Mouse (Mus musculus) forebrain, embryonic 15.5 days (tissue): ENCODE measurements at regions not wholly inside any gene's neighbourhood (a gene's known extent, or its start where the extent isn't known, plus 50 kb on each side); places are given as distances from the start of the nearest gene placed in this dataset.
A peak's percentile ranks its signal among the peaks of the same experiment; 100 is the strongest.

Experiments used
- ATAC-seq: fragments of 200-750 bp; cut with Nextera tagmentation; replicated peaks from 2 replicates; pipeline ENCODE4 v1.8.0; 2017; ENCODE audit warnings: mild to moderate bottlenecking, moderate TSS enrichment, moderate library complexity
- H3K27ac ChIP-seq: fragments of 300-500 bp; sonication (generic); replicated peaks from 2 replicates; pipeline ENCODE4 v1.5.1; 2015; ENCODE audit warnings: mild to moderate bottlenecking, inconsistent platforms
- H3K27me3 ChIP-seq: fragments of 300-500 bp; sonication (generic); 2 replicates; pipeline ENCODE4 v1.6.1; 2015; ENCODE audit warnings: inconsistent platforms
- H3K36me3 ChIP-seq: fragments of 300-500 bp; sonication (generic); 2 replicates; pipeline ENCODE4 v1.6.1; 2015; ENCODE audit warnings: mild to moderate bottlenecking, inconsistent platforms
- H3K4me1 ChIP-seq: fragments of 300-500 bp; sonication (generic); 2 replicates; pipeline ENCODE4 v1.6.1; 2015; ENCODE audit warnings: inconsistent platforms
- H3K4me2 ChIP-seq: fragments of 300-500 bp; sonication (generic); replicated peaks from 2 replicates; pipeline ENCODE4 v1.6.1; 2015; ENCODE audit warnings: mild to moderate bottlenecking, inconsistent platforms
- H3K4me3 ChIP-seq: fragments of 300-500 bp; sonication (generic); 2 replicates; pipeline ENCODE4 v1.5.1; 2015; ENCODE audit warnings: mild to moderate bottlenecking, inconsistent platforms
- H3K9ac ChIP-seq: fragments of 300-500 bp; sonication (generic); replicated peaks from 2 replicates; pipeline ENCODE4 v1.6.1; 2015; ENCODE audit warnings: mild to moderate bottlenecking, inconsistent platforms
- H3K9me3 ChIP-seq: fragments of 300-500 bp; sonication (generic); 2 replicates; pipeline ENCODE4 v1.6.1; 2016; ENCODE audit warnings: inconsistent platforms
- WGBS: fragments of 180-500 bp; shearing (Covaris S2); methylation state at CpG from one replicate; pipeline ENCODE4 v1.1.7; 2015; ENCODE audit warnings: mixed read lengths; 5-methylcytosine and 5-hydroxymethylcytosine counted together

DNA sequence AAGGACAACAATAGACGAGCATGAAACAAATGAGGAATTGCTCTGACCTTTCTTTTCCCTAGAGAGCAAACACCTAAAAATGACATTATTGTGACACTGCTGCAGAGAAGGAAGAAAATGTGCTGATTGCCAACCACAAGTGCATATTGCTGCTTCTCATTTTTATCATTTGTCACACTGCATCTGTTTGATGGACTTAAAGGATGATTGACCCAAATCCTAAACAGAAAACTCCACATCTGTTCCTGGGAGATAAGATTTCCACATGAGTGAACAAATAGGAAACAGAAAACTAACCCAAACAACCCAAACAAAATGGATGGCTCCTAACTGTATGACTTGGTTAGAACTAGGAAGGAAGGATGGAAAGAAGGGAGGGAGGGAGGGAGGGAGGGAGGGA lies 118.5 kb downstream of the Ccdc50 start:
- Histone ChIP-seq H3K36me3 (no peaks in the 10 kb centered on the region), H3K9ac (no peak overlapping the region), H3K4me3 (no peak overlapping the region), H3K9me3 (no peaks in the 10 kb centered on the region), H3K4me2 (no peak overlapping the region), H3K4me1 (no peaks in the 10 kb centered on the region), H3K27ac (no peak overlapping the region), H3K27me3 (no peaks in the 10 kb centered on the region)
- no peak for ATAC-seq
- 78% methylated on average over 1 of the region's 1 CpGs for WGBS

- Histone ChIP-seq H3K36me3 (no peaks in the 10 kb centered on the region), H3K27me3 (no peaks in the 10 kb centered on the region), H3K9ac (peak overlapping the region; percentile 35; the same call in 1 of the 2 replicates), H3K4me1 (peaks cover 11% of the 10 kb centered on the region), H3K4me3 (no peak overlapping the region), H3K9me3 (no peaks in the 10 kb centered on the region), H3K4me2 (peak overlapping the region; percentile 30), H3K27ac (peak overlapping the region; percentile 73)
- WGBS: 13% methylated on average over 8 of the region's 8 CpGs
- ATAC-seq: peak; percentile 99
Observed at GRCm38 (mm10) chr16:27523527-27524121, 135.0 kb downstream of the Ccdc50 start.

DNA sequence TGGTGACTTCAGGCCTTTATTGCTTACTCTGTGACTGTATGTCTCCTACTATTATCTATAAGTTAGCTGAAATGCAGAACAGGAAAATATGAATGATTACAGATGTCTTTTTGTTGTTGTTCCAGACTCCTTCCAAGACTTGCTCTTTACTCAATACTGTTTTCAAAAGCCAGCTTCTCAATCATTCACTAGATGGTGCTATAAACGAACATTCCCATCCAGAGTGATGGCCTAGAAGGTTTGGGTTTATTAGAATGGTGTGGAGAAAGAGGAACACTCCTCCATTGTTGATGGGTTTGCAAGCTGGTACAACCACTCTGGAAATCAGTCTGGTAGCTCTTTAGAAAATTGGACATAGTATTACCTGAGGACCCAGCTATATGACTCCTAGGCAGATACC lies 138.0 kb downstream of the Ccdc50 start:
- ATAC-seq: no peak
- Histone ChIP-seq H3K4me2 (no peak overlapping the region), H3K27ac (no peak overlapping the region), H3K4me3 (no peak overlapping the region), H3K36me3 (no peaks in the 10 kb centered on the region), H3K27me3 (no peaks in the 10 kb centered on the region), H3K4me1 (peaks cover 11% of the 10 kb centered on the region), H3K9me3 (no peaks in the 10 kb centered on the region), H3K9ac (no peak overlapping the region)
- WGBS: 64% methylated on average over 1 of the region's 1 CpGs

- no peaks in the 10 kb centered on the region for H3K9me3 ChIP-seq
- no peaks in the 10 kb centered on the region for H3K36me3 ChIP-seq
- no peak overlapping the region for H3K4me3 ChIP-seq
- no peak overlapping the region for H3K27ac ChIP-seq
- no peak for ATAC-seq
- H3K9ac ChIP-seq: no peak overlapping the region
- H3K4me1 ChIP-seq: no peaks in the 10 kb centered on the region
- H3K27me3 ChIP-seq: no peaks in the 10 kb centered on the region
- 92% methylated on average over 4 of the region's 4 CpGs for WGBS
- no peak overlapping the region for H3K4me2 ChIP-seq
Observed at GRCm38 (mm10) chr16:27530634-27531033, 142.0 kb downstream of the Ccdc50 start.
